Mouse (Mus musculus): ENCODE results near the gene Wdr13.

GRCm38 (mm10) chrX:8073881-8074429 lies 58.7 kb downstream of the Wdr13 start:
- TF ChIP-seq POLR2A (IDR thresholded peaks at IDR 0.05; ENCODE audit: low read depth, low read length) = no peak
- no peak for TF ChIP-seq CTCF (IDR thresholded peaks at IDR 0.05; ENCODE audit: borderline replicate concordance, insufficient read depth, low read length)

Data from embryonic fibroblast, embryonic 13.5 days (primary cell).